Mouse (Mus musculus) urinary bladder, postnatal 14 days (tissue): ENCODE data around the gene Tm6sf1.
A peak's percentile ranks its signal among the peaks of the same experiment; 100 is the strongest.

Experiments
- DNase-seq: peaks from one replicate; pipeline ENCODE4 v3.0.0; 2021; ENCODE audit warnings: low spot score

Tm6sf1 gene

DNA sequence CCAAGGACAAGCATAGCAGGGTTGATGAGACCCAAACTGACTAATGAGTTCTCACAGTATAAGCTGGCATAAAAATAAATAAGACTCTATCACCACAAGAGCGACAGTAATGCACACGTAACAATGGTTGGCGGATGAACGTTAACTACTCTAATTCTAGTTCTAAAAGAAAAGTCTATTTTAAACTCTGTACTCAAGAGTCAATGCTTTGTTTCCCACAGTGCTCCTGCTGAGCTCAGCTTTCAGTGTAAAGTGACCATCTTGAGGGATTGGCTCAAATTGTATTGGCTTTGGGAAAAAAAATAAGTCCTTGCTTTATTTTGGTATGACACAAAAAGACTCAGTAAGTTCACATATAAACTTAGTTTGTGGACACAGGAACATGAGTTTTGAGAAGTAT, 26.3 kb downstream of the Tm6sf1 start:
- no peak for DNase-seq

DNA sequence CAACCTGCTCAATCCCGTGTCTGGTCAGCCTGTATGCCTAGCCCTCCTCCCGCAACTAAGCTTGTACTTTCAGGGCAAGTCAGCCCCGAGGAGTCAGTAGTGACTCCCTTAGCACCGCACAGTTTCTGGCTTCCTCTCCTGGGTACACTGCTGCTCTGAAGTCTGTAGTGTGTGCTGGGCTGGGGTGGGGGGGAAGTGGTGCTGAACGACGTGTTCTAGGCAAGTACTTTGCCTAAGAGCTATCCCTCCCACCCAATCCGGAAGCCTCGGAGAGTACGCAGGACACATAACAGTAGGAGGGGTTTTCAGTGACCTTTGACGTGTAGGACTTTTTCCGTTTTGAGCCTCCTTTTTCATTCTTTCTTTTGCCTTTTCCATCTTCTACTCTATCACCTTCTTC, 40.6 kb downstream of the Tm6sf1 start:
- no peak for DNase-seq

DNA sequence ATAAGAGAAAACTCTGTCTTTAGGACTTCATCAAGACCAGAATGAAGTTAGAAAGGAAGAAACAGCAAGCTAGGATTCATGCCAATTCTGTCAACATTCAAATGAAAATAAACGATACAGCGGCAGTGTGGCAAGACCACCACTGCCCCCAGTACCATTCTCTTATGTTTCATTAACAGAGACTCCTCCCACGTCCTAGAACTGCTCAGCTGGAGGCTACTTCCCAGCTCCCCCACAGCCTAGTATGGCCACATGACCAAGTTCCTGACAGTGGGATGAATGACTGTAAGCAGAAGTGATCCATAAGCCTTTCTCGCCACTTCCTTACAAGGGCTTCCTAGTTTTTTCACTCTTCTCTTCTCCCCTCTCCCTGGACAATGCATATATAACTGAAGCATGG, 45.3 kb downstream of the Tm6sf1 start:
- no peak for DNase-seq

DNA sequence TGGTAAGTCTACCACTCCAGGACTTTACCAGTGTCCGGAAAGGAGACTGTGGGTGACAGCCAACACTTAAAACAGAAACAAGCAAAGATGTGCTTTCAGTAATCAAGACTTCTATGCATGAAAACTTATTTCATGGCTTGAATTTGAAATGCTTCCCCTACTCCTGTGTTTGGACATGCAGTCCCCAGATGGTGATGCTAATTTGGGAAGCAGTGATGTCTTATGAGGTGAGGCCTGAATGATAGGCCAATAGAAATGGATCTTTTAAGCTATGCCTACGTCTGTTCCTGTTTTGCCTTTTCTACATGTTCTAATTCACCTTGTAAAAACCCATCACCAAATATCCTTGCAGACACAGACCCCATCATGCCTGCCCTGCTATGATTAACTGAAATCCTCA, 46.1 kb downstream of the Tm6sf1 start:
- DNase-seq: no peak

DNA sequence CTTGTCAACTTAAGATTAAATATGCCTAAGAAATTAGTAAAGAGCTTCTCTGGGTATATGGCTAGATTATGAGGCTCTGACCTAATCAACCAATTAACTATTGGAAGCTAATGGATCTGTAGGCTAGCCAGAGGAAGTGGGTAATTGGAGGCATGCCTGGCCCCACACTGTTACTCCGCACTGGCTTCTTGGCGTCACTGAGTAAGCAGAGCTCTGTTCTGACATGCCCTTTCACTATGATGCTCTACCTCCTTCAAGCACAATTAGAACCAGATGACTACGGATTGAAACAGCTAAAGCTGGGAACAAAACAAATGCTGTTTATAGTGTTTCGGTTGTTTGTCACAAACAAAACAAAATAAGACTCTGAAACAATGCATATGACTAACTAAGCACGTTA, 59.5 kb downstream of the Tm6sf1 start:
- no peak for DNase-seq

DNA sequence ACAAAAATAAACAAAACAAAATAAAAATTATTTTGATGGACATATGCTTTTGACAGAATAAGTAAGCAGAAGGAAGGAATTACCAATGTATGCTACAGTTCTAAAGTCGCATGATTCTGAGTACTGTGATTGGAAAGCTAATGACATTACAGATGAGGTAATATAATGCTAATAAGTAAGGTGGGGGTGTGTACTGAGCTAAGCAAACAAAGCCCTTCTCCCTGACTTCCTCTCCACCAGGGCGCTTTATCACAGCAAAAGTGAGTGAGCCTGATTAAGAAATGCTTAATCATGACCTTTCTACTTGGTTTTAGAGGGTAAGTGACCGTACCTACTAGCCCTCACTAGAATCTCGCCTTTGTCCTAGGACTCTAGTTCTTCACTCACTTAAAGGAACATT, 61.5 kb downstream of the Tm6sf1 start:
- DNase-seq: no peak

DNA sequence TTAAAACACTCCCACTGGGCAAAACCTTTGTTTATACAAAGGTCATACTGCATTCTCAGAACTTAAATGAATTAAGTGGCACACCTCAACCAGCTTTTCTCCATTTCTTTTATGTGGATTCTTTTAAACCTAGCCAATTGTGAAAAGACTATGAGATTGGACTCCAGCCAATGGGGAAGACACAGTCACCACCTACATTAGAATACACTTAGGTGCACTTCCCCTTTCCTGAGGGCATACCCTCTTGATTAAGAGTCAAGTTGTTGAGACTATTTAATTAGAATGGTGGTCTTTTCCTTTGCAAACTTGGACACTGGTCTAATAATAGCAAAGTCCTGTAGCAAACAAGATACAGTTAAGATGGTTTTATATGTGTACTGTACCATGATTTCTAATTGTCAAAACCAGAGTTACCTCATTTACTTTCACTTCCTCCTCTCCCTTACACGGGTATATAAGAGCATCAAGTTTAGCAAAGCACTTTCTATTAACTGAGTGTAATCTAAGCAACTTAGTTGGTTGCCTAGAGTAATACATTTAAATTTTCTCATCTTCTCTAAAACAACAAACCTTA, 62.7 kb downstream of the Tm6sf1 start:
- no peak for DNase-seq

DNA sequence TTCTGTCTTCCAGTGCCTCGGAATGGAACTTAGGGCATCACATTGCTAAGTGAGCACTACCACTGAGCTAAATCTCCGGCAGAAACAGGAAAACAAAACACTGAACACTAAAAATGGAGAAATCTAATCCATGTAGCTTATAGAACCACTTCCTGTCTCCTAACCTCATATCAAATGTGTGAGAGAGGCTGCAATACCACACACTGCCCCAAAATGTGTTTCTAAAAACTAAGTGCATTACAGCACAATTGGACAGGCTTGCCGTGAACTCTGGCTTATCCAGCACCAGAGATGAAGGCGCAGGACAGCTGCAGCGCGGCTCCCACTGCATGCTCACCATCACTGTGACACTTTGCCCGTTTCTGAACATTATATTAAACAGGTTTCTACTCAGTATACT, 70.2 kb downstream of the Tm6sf1 start:
- DNase-seq: no peak

DNA sequence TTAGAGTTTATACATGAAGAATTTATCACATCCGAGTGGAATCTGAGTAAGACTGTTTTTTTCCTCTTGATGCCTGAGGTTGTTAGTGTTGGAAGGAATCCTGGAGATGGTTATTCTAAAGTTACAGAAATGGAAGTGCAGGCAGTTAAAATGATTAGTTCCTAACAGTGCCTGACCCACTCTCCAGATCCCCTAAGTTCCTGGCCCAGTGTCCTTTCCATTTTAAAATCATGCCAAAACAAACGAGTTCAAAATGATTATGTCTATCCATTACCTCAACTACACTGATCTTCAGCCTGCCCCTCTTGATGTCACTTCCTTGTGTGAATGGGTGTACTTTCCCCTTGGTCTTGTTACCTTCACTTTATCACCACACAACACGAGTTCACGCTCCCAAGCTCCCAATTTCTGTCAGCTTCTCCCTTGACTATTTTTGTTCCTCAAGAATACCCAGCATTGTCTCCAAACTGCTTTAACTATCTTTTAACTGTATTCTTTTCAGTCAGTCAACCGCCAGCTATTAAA, 73.8 kb downstream of the Tm6sf1 start:
- DNase-seq: no peak

DNA sequence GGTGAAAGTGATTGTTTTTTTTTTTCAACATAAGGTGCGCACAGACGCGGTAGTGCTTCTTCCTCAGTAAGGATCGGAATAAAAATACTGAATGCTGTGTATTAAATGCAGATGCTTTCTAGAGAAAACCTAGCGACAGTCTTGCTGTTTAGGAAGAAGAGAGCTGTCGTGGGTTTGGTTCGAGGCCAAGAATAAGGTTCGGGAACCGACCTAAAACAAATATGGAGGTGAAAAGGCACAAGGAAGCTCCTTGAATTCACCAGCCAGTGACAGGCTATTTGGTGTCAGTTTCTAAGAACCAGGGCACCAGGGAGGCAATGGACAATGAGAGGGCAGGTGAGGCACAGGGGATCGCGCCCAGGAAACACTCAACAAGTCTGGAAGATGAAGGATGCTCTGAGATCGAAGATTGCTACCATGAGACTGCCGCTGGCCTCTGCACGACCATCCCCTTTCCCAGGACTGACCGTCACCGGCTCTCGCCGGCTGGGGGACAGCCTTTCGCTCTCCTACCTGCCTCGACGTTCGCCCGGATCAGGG, 74.3 kb downstream of the Tm6sf1 start:
- no peak for DNase-seq

DNA sequence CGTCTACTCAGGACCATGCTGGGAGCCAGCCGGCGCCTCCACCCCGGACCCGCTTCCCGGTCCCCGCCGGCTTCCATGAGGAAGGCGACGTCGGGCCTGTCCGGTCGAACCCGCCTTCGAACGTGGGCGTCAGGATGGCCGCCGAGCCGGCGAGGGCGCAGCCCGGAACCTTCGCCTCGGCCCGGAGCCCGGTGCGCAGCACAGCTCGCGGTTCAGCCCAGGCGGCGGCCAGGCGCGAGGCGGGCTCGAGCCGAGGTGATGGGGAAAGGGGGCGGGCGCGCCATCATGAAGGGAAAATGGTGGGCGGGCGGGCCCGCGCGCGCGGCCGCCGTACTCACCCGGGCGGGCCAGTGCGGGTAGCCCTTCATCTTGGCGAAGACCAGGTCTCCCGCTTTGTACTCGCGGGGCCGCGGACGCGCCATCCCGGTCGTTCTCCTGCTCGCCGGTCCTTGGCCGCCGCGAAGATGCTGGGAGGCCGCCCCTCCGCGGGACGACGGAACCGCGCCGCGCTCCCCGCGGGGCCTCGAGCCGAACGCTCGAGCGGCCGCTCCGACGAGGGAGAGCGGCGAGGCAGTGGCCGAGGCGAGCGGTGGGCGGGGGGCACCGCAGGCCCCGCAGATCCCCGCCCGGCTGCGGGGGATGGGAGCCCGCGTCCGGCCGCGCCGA, 74.9 kb downstream of the Tm6sf1 start:
- peak; percentile 62 for DNase-seq
